Comparison of ENCODE assay signal across 9 mouse cellular contexts in the genomic region with DNA sequence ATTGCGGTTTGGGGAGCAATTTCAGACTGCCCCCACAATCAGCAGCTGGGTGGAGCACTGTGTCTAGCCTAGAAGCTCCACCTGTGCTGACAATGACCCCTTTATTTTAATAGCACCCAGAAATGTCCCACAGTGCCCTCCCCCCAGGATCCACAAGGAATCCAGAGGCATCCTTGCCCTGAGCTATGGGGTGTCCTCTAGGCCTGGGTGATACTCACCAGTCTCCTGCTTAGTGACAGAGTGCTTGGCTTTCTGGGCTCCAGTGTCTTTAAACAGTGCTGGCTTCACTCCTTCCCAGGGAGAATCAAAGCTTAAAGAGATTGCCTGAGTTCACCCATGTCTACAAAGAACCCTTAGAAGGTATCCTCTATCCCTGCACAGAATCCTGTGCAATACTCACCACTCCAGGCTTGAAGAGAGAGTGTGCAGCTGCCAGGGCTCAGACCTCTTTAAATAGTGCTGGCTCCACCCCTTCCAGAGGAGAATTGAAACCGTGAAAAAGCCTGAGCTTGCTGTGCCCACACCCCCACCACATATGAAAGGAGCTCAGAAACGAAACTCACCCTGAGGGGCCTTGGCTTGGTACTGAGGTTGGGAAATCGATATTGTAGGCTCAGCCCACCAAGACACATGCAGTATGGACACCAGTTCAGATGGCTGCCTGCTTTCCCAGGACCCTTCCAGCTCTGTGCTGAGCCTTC. TPM values are rescaled to one million over a fixed set of nuclear protein-coding genes. Genes with fewer than 3 reads are reported as not detected.
A peak's percentile ranks its signal among the peaks of the same experiment; 100 is the strongest.
DNase-seq lines count a peak whose midpoint lies in the region; ATAC-seq and TF ChIP-seq lines count a peak whose summit lies in the region.
"Had no signal": no experiment of that assay in that cellular context is flagged by ENCODE, and none has a peak within 500 bp of the region (broad histone marks: within the 10 kb centered on the region; RNA-seq: fewer than 3 reads in every experiment).

A gene (minus strand): TSS at position 427 of the 701 bp plus-strand sequence.

- H3K4me1 ChIP-seq in hindbrain, embryonic 12.5 days, result peaks cover 3% of the 10 kb centered on the region; the same call in 1 of the 2 replicates
- no peaks in the 10 kb centered on the region for H3K4me1 ChIP-seq in hindbrain, embryonic 16.5 days (ENCODE audit: control insufficient read depth, insufficient read depth, low read depth, low read length)
- peaks cover 6% of the 10 kb centered on the region; the same call in 1 of the 2 replicates for H3K4me1 ChIP-seq in midbrain, embryonic 13.5 days (replicated peaks)

- no peaks in the 10 kb centered on the region for H3K36me3 ChIP-seq in hindbrain, embryonic 12.5 days
- no peaks in the 10 kb centered on the region for H3K36me3 ChIP-seq in hindbrain, embryonic 16.5 days (ENCODE audit: control insufficient read depth, insufficient read depth, low read length)
- H3K36me3 ChIP-seq in midbrain, embryonic 13.5 days, result no peaks in the 10 kb centered on the region
- H3K36me3 ChIP-seq: neural tube, embryonic 13.5 days had no signal

- no peak within 1 kb of the TSS for H3K4me2 ChIP-seq in hindbrain, embryonic 12.5 days (replicated peaks)
- H3K4me2 ChIP-seq in hindbrain, embryonic 16.5 days (ENCODE audit: low read length), result no peak within 1 kb of the TSS
- H3K4me2 ChIP-seq in midbrain, embryonic 13.5 days (replicated peaks), result no peak within 1 kb of the TSS
- H3K4me2 ChIP-seq: neural tube, embryonic 13.5 days had no signal

- 30% methylated on average over 4 of the region's 4 CpGs for WGBS in hindbrain, embryonic 12.5 days
- 27% methylated on average over 4 of the region's 4 CpGs for whole genome bisulfite sequencing in hindbrain, embryonic 16.5 days
- WGBS in midbrain, embryonic 13.5 days, result 27% methylated on average over 4 of the region's 4 CpGs

- no peak for TF ChIP-seq CTCF in Patski (IDR thresholded peaks at IDR 0.05)

- POLR2A ChIA-PET in Patski (lab: Charles Lee), result no interaction called here

- no peak within 1 kb of the TSS for H3K9ac ChIP-seq in hindbrain, embryonic 12.5 days
- no peak within 1 kb of the TSS for H3K9ac ChIP-seq in hindbrain, embryonic 16.5 days (ENCODE audit: low read depth, low read length)
- H3K9ac ChIP-seq in midbrain, embryonic 13.5 days (replicated peaks), result no peak within 1 kb of the TSS
- H3K9ac ChIP-seq: neural tube, embryonic 13.5 days had no signal

- no peaks in the 10 kb centered on the region for H3K9me3 ChIP-seq in hindbrain, embryonic 12.5 days (replicated peaks)
- no peaks in the 10 kb centered on the region for H3K9me3 ChIP-seq in hindbrain, embryonic 16.5 days (ENCODE audit: control insufficient read depth, low read length)
- no peaks in the 10 kb centered on the region for H3K9me3 ChIP-seq in midbrain, embryonic 13.5 days
- H3K9me3 ChIP-seq: neural tube, embryonic 13.5 days had no signal

- DNase-seq in Patski (ENCODE audit: low read depth, low spot score), result no peak
- no peak for DNase-seq in urinary bladder, postnatal 36 days (ENCODE audit: low spot score in 2 of 2)
- no peak for DNase-seq in layer of hippocampus, adult 8-10 months (ENCODE audit: low spot score in 2 of 2)
- DNase-seq in urinary bladder, postnatal 4 days (ENCODE audit: low spot score in 2 of 2), result no peak

- in situ Hi-C loops in Patski (cut with MboI; ENCODE audit: low pct_unique_long_range_greater_than_20kb), result loop anchor here (10.0 kb wide), 1 partner anchor 148 kb away; no protein-coding TSS in a partner anchor

- H3K4me3 ChIP-seq in hindbrain, embryonic 12.5 days, result no peak within 1 kb of the TSS
- H3K4me3 ChIP-seq in hindbrain, embryonic 16.5 days (ENCODE audit: low read length), result no peak within 1 kb of the TSS
- no peak within 1 kb of the TSS for H3K4me3 ChIP-seq in midbrain, embryonic 13.5 days (replicated peaks)
- H3K4me3 ChIP-seq: neural tube, embryonic 13.5 days had no signal

- no peak within 1 kb of the TSS for H3K27ac ChIP-seq in hindbrain, embryonic 12.5 days
- H3K27ac ChIP-seq in hindbrain, embryonic 16.5 days (ENCODE audit: low read depth, low read length), result no peak within 1 kb of the TSS
- H3K27ac ChIP-seq in midbrain, embryonic 13.5 days, result no peak within 1 kb of the TSS
- H3K27ac ChIP-seq: neural tube, embryonic 13.5 days had no signal

- CTCF ChIA-PET in Patski (lab: Charles Lee), result interaction anchor here (1.1 kb wide), 1 partner anchor 150 kb away, joined by 3 read pairs; no protein-coding TSS in a partner anchor

- no peaks in the 10 kb centered on the region for H3K27me3 ChIP-seq in hindbrain, embryonic 12.5 days
- H3K27me3 ChIP-seq in hindbrain, embryonic 16.5 days (replicated peaks; ENCODE audit: control insufficient read depth, insufficient read depth, low read length), result no peaks in the 10 kb centered on the region
- no peaks in the 10 kb centered on the region for H3K27me3 ChIP-seq in Patski
- no peaks in the 10 kb centered on the region for H3K27me3 ChIP-seq in midbrain, embryonic 13.5 days
- H3K27me3 ChIP-seq: neural tube, embryonic 13.5 days had no signal

- ATAC-seq in hindbrain, embryonic 12.5 days (ENCODE audit: low FRiP score), result peak; percentile 52; the same call in 1 of the 2 replicates
- no peak for ATAC-seq in hindbrain, embryonic 16.5 days
- ATAC-seq in Patski, result peak; percentile 12
- peak; percentile 87 to 90 for ATAC-seq in hematopoietic stem cell, adult 5-6 weeks (replicated peaks in 1 of 2; ENCODE audit: insufficient read depth in 1 of 2, low FRiP score in 2 of 2, low TSS enrichment in 1 of 2, low read depth in 1 of 2, poor library complexity in 2 of 2, severe bottlenecking in 2 of 2)
- 0 out of 2 replicates have a peak, but pooled peaks have one; percentile 53 for ATAC-seq in midbrain, embryonic 13.5 days

RNA-seq across cellular contexts. Expression of the gene that starts here (rescaled TPM):
- 0.21 TPM in 1 of 2 replicates, not detected in the other for polyA plus RNA-seq in hindbrain, embryonic 12.5 days (2016; fragmentation: Nextera tagmentation; extraction: Ambion mirVana)
- polyA plus RNA-seq in hindbrain, embryonic 16.5 days (2015; fragmentation: Nextera tagmentation; extraction: Ambion mirVana), result 0.16 and 0.23 TPM in 2 replicates
- polyA plus RNA-seq in Patski (2021), result 2.5 TPM
- 7.1 and 28.8 TPM in 2 replicates for total RNA-seq in hematopoietic stem cell, adult 5-6 weeks (2017)
- polyA plus RNA-seq in midbrain, embryonic 13.5 days (2015; fragmentation: Nextera tagmentation; extraction: Ambion mirVana), result 0.15 TPM in 1 of 2 replicates, not detected in the other
- total RNA-seq in layer of hippocampus, adult 8-10 months (2022), result 1 to 10 TPM in 2 of 4 experiments, under 1 TPM in 2; 0.72 to 7.6 (median 4.2) TPM

Comparison
In these comparisons a context has a peak if more than half of its experiments do, and no peak if none do; other contexts are left out.
1. Peak in ATAC-seq in hindbrain, embryonic 12.5 days; RNA of the gene not detected or under 1 TPM.
2. Peak in ATAC-seq in midbrain, embryonic 13.5 days; RNA of the gene not detected or under 1 TPM.